Mouse (Mus musculus) 3134 (cell line): ENCODE data around the gene Mapre3.

ENCODE experiments used
- DNase-seq: peaks from one replicate; pipeline ENCODE4 v3.0.0-alpha.2; 2011; ENCODE audit warnings: low spot score; ENCODE audit not compliant: insufficient read length; ENCODE audit errors: extremely low read depth

The Mapre3 gene

GRCm38 (mm10) chr5:30915456-30915855 is 101.0 kb downstream of the Mapre3 start:
- no peak for DNase-seq
